Mouse (Mus musculus) cerebellum, postnatal 25 days (tissue): ENCODE measurements around the gene Elf2.
"Not testable (repeated sequence)": the region's sequence is repeated elsewhere in the genome, so short reads cannot be mapped to it uniquely, and the experiment has no call there.

Source experiments
- DNase-seq, 2 experiments: peaks; one replicate each; pipeline ENCODE4 v3.0.0; 2021; ENCODE audit warnings: mixed read lengths in 2 of 2

Gene Elf2

GRCm38 (mm10) chr3:51230886-51231285, 109.6 kb downstream of the Elf2 start:
- no peak for DNase-seq

- DNase-seq = no peak
Measured at GRCm38 (mm10) chr3:51230146-51230835, 110.2 kb downstream of the Elf2 start.

- no peak for DNase-seq
Measured at GRCm38 (mm10) chr3:51229226-51229625, 111.2 kb downstream of the Elf2 start.

- no peak for DNase-seq
Measured at GRCm38 (mm10) chr3:51228821-51229205, 111.7 kb downstream of the Elf2 start.

- DNase-seq = peak in 1 of 2 experiments; percentile 60
Measured at GRCm38 (mm10) chr3:51228038-51228820, 112.2 kb downstream of the Elf2 start.

- DNase-seq = no peak
Measured at GRCm38 (mm10) chr3:51226601-51227000, 113.9 kb downstream of the Elf2 start.

- DNase-seq = no peak
Measured at GRCm38 (mm10) chr3:51225979-51226378, 114.5 kb downstream of the Elf2 start.

GRCm38 (mm10) chr3:51225226-51225750, 115.2 kb downstream of the Elf2 start:
- DNase-seq = no peak

GRCm38 (mm10) chr3:51224363-51225225, 115.9 kb downstream of the Elf2 start, which contains the start of gene Noct:
Gene Noct, plus strand, starts transcription at chr3:51224447.
- DNase-seq = peak; percentile 94 to 96

- DNase-seq = no peak
Measured at GRCm38 (mm10) chr3:51223556-51223955, 116.9 kb downstream of the Elf2 start.

GRCm38 (mm10) chr3:51222834-51223460, 117.5 kb downstream of the Elf2 start:
- DNase-seq = no peak

- no peak for DNase-seq
Measured at GRCm38 (mm10) chr3:51222302-51222701, 118.2 kb downstream of the Elf2 start.

- no peak for DNase-seq
Measured at GRCm38 (mm10) chr3:51221847-51222246, 118.6 kb downstream of the Elf2 start.

- no peak for DNase-seq
Measured at GRCm38 (mm10) chr3:51220846-51221245, 119.6 kb downstream of the Elf2 start.

GRCm38 (mm10) chr3:51219213-51219612, 121.2 kb downstream of the Elf2 start:
- DNase-seq = no peak

GRCm38 (mm10) chr3:51218385-51218784, 122.1 kb downstream of the Elf2 start:
- DNase-seq = not testable (repeated sequence)

- not testable (repeated sequence) for DNase-seq
Measured at GRCm38 (mm10) chr3:51216351-51216750, 124.1 kb downstream of the Elf2 start.

- DNase-seq = no peak
Measured at GRCm38 (mm10) chr3:51215681-51216080, 124.8 kb downstream of the Elf2 start.

- no peak for DNase-seq
Measured at GRCm38 (mm10) chr3:51213111-51213510, 127.4 kb downstream of the Elf2 start.

GRCm38 (mm10) chr3:51210485-51210884, 130.0 kb downstream of the Elf2 start:
- DNase-seq = no peak

GRCm38 (mm10) chr3:51209503-51210314, 130.8 kb downstream of the Elf2 start:
- no peak for DNase-seq
